Mouse (Mus musculus) embryonic stem cell, embryonic (primary cell): Measurements from ENCODE around the gene Tlcd2.

Experiments used
- CTCF ChIA-PET, 4 experiments: fragments of 300-600 bp in 2 of 4; fragments of 350-600 bp in 2 of 4; sonication (Branson Sonifier 250); formaldehyde crosslinking; loops; one replicate each; lab custom pipeline; 2022; ENCODE audit warnings: inconsistent platforms in 2 of 4; lab: Charles Lee
- POLR2A ChIA-PET, 4 experiments: fragments of 300-600 bp in 2 of 4; fragments of 350-600 bp in 2 of 4; sonication (Branson Sonifier 250); formaldehyde crosslinking; loops; one replicate each; lab custom pipeline; 2022; ENCODE audit warnings: antibody characterized with exemption in 4 of 4, inconsistent platforms in 1 of 4; lab: Charles Lee

The Tlcd2 gene

GRCm38 (mm10) chr11:75460844-75461742, at the start of gene Tlcd2:
Gene Tlcd2, plus strand, starts transcription at chr11:75461715.
- ChIA-PET POLR2A (interaction anchor here (0.5 to 9.9 kb wide), 212 partner anchors 8 to 826 kb away, joined by 3 to 130 read pairs (median 5); partner anchors contain the start of genes Prpf8 (in 4 of the 4), Rilp (in 4 of the 4), Inpp5k (in 3 of the 4) and Slc43a2 (in 3 of the 4)), CTCF (interaction anchor here (0.5 to 3.0 kb wide), 24 partner anchors 23 to 945 kb away, joined by 3 to 21 read pairs (median 3); partner anchors contain the start of genes Rilp (in 2 of the 4), Hic1 (in 1 of the 4), Prpf8 (in 1 of the 4) and Scarf1 (in 1 of the 4))

DNA sequence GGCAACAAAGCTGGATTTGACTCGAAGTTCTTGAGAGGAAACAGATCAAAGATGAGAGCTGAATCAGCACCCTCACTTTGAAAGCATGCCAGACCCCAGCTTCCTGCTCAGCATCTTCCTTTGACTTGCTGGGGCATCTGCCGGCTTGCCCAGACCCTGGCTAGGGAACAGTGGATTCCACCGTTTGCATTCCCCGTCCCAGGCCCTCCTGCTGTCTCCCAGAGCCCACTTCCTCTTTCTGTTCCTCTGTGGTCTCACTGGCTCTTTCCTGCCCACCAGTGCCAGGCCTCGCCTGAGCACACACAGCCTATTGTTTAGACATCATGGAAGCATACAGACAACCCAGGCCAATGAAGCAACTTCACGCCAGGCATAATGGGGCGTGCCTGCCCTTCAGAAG, 46.4 kb upstream of the Tlcd2 start:
- ChIA-PET CTCF (interaction anchor here in 2 of 4 experiments (0.7 to 1.8 kb wide), 2 partner anchors 8 kb away, joined by 3 to 7 read pairs; no protein-coding TSS in a partner anchor), POLR2A (interaction anchor here in 2 of 4 experiments (0.5 to 1.6 kb wide), 7 partner anchors 11 to 198 kb away, joined by 3 to 5 read pairs (median 4); partner anchors contain the start of genes Rilp (in 1 of the 2) and Tlcd2 (in 1 of the 2))

- CTCF ChIA-PET: interaction anchor here in 1 of 4 experiments (1.8 kb wide), 1 partner anchor 9 kb away, joined by 7 read pairs; no protein-coding TSS in a partner anchor
- POLR2A ChIA-PET: interaction anchor here in 2 of 4 experiments (0.8 to 1.6 kb wide), 6 partner anchors 12 to 95 kb away, joined by 3 to 5 read pairs (median 4); partner anchors contain the start of genes Rilp (in 1 of the 2) and Tlcd2 (in 1 of the 2)
Observed at GRCm38 (mm10) chr11:75415994-75416393, 45.5 kb upstream of the Tlcd2 start.

DNA sequence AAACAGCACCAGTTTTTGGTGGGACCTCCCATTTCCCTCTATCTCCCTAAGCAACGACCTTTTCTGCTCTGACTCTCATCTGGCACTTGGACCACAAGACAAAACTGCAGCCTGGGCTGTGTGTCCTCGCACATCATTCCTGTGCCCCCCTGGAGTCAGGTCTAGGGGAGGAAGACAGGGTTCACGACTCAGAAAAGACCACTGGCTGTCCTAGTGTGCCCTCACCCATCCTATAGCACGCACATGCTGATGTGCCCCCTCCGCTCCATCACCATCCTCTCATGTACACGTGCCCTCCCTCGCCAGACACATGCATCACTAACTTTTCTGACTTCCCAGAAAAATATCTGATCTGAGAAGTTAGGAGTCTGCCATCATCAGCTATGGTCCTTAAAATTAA, 41.5 kb upstream of the Tlcd2 start:
- ChIA-PET POLR2A (no interaction called here), CTCF (no interaction called here)

DNA sequence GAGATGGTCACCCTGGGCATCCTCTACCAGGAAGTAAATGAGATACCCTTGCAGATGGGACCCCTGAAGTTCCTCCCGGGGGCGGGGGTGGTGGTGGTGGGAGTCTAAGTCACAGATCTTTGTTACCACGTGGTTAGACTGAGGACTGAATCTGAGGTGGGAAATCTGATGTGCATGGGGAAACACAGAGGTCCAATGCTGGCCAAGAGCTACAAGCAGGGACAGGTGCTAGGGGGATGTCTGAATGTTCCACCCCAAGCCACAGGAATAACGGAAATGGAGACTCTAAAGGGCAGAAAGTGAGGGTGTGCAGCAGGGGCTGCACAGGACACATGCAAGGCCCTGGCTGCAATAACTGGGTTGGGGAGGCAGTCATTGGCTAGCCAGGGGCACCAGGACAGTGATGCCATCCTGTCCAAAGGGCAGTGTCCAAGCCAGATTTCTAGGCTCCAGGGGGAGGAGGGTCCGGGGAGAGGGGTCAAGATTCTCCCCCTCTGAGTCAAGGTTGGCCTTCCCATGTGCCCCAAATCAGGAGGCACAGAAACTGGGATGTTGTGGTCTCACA, 40.6 kb upstream of the Tlcd2 start:
- POLR2A ChIA-PET: interaction anchor here in 1 of 4 experiments (0.5 to 2.6 kb wide), 5 partner anchors 9 to 251 kb away, joined by 3 to 10 read pairs (median 3); no protein-coding TSS in a partner anchor
- CTCF ChIA-PET: interaction anchor here in 1 of 4 experiments (1.7 kb wide), 1 partner anchor 13 kb away, joined by 6 read pairs; no protein-coding TSS in a partner anchor

DNA sequence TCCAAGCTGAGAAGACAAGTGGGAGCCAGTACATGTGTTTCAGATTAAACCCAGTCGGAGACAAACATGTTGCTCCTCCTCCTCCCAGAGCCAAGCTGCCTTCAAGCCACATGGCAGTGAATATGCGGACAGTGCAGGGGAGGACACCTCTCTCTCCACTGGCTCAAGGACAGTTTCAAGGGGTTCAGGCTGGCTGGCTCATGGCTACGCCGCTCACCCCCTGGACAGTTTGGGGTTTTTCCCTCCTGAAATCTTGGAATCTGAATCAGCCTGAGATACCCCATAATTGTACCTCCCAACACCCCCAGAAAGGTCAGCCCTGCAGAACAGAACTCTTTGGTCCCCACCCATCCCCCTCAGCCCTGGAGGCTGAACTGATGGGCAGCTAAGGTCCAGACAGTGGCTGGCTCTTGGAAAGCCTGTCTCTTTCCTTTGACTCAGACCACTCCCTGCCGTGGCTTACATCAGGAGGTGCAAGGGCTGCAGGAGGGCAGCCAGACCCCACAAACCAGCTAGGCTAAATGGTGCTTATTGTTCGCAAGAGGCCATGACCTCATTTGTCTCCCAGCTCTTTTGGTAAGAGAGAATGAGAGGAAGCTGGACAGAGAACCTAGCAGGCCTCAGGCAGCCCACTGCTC, 40.0 kb upstream of the Tlcd2 start:
- POLR2A ChIA-PET: interaction anchor here in 3 of 4 experiments (0.5 to 2.6 kb wide), 15 partner anchors 8 to 251 kb away, joined by 3 to 10 read pairs (median 4); partner anchors contain the start of genes Rilp (in 2 of the 3), Tlcd2 (in 1 of the 3) and Wdr81 (in 1 of the 3)
- CTCF ChIA-PET: interaction anchor here in 2 of 4 experiments (0.7 to 2.7 kb wide), 3 partner anchors 13 to 36 kb away, joined by 3 to 9 read pairs (median 6); no protein-coding TSS in a partner anchor

DNA sequence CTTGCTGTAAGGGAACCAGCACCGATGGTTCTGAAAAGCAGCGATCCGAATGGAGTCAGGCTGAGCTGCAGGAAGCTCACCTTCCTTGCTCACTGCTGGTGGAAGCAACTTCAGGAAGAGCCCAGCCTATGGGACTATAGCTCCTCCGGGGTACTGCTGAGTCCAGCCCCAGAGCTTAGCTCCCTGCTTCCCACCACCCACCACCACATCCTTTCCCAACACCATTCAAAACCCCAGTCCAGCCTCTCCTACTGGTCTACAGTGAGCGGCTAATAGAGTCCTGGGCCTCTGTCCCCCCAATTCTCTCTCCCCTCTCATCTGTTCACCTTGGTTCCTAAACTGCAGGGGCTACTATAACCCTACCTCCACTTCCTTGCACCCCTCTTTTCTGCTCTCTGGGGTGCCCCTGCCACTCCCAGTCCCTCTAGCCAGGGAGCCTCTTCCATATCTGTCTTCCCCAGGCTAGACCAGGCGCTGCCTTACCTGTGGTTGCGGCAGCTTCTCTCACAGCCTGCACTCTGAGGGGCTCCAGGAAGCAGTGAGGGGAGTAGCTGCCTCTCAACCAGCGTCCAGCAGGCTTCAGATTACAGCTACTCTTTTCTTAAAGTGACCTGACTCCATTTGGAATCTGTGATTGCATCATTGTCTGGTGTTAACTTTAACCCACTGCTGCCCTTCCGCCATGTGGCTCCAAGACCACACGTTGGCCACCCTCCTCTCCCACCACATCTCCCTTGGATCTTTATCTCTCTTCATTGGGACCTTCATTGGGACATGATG, 39.3 kb upstream of the Tlcd2 start, which contains the start of gene Serpinf1:
Gene Serpinf1 (minus strand): TSS at position 689 of the 780 bp plus-strand sequence.
- ChIA-PET CTCF (interaction anchor here (0.5 to 2.7 kb wide), 5 partner anchors 12 to 137 kb away, joined by 3 to 9 read pairs (median 6); no protein-coding TSS in a partner anchor), POLR2A (interaction anchor here in 3 of 4 experiments (0.6 to 2.6 kb wide), 18 partner anchors 10 to 395 kb away, joined by 3 to 10 read pairs (median 4); partner anchors contain the start of genes Rilp (in 2 of the 3), Prpf8 (in 1 of the 3), Tlcd2 (in 1 of the 3) and Wdr81 (in 1 of the 3))

DNA sequence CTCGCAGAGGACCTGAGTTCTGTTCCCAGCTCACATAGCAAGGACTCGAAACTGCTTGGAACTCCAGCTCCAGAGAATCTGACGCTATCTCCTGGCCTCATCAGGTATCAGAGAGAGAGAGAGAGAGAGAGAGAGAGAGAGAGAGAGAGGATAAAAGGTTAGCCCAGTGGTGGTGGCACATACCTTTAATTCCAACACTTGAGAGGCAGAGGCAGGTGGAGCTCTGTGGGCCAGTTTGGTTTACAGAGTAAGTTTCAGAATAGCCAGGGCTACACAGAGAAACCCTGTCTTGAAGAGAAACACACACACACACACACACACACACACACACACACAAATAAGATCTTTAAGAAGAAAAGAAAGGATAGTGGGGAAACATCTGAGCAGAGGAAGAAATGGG, 38.4 kb upstream of the Tlcd2 start:
- CTCF ChIA-PET: interaction anchor here in 3 of 4 experiments (0.6 to 2.7 kb wide), 4 partner anchors 16 to 137 kb away, joined by 3 to 9 read pairs (median 4); no protein-coding TSS in a partner anchor
- POLR2A ChIA-PET: interaction anchor here in 3 of 4 experiments (0.5 to 2.6 kb wide), 14 partner anchors 9 to 396 kb away, joined by 3 to 10 read pairs (median 4); partner anchors contain the start of genes Hic1 (in 1 of the 3), Prpf8 (in 1 of the 3), Rilp (in 1 of the 3) and Tlcd2 (in 1 of the 3)

DNA sequence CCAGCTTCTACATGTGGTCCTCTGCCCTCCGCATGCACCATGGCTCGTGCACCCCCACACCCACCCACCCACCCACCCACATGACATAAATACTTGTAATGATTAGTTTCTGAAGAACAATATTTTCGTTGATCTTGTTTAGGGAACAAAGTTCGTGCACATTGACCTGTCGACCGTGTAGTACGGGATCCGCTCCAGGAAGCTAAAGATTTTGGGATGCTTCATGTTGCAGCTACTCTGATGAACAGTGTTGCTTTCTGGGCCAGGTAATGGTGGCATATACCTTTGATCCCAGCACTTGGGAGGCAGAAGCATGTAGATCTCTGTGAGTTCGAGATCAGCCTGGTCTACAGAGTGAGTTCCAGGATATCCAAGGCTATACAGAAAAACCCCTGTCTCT, 37.5 kb upstream of the Tlcd2 start:
- ChIA-PET POLR2A (interaction anchor here in 2 of 4 experiments (0.8 to 2.1 kb wide), 3 partner anchors 8 to 37 kb away, joined by 3 to 6 read pairs (median 3); no protein-coding TSS in a partner anchor), CTCF (interaction anchor here in 2 of 4 experiments (0.9 to 2.7 kb wide), 2 partner anchors 17 to 34 kb away, joined by 3 to 9 read pairs; no protein-coding TSS in a partner anchor)

DNA sequence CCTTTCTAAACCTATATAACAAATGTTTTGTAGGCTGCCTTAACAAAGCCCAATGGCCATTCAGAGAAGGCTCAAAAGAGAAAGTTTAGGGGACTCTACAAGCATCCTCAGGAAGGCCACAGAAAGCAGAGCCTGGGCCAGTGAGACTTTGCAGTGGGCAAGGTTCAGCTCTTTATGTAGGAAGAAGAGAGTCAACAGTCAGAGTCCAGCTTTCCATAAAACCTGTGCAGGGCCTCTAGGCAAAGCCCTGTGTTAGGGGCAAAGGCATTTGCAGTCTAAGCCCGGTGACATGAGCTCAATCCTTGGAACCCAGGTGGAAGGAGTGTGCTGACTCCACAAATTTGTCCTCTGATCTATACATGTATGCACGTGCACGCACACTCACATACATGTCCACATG, 37.1 kb upstream of the Tlcd2 start:
- CTCF ChIA-PET: interaction anchor here in 1 of 4 experiments (0.9 kb wide), 1 partner anchor 33 kb away, joined by 3 read pairs; no protein-coding TSS in a partner anchor
- POLR2A ChIA-PET: interaction anchor here in 1 of 4 experiments (0.8 to 1.3 kb wide), 2 partner anchors 13 to 37 kb away, joined by 3 read pairs; no protein-coding TSS in a partner anchor

DNA sequence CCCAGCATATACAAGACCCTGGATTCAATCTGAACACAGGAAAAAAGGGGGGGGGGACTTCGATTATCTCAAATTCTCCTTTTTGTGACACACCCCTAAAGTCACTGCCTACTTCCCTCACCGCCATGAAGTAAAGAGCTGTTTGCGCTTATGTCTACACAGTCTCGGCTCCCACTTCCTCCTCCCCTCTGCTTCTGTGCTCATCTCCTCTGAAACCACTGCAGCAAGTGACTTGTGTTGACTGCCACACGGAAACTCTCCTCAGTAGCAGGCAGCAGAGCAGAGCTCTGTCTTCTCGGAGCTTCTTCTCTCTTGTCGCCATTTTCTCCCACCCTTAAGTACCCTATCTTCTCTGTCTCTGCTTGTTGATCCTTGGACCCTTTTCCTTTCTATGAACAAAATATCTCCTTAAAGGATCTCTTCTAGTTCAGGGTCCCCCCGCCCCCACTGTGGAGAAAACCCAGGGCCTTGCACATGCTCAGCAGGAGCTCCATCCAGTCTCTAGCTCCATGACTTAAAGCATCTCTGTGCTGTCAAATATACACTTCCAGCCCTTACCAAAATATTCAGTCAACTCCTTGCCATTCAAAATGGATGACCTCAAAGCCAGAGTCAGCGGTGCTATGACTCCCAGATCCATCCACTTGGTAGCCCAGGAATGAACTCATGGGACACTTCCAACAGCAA, 32.4 kb upstream of the Tlcd2 start:
- ChIA-PET POLR2A (interaction anchor here in 3 of 4 experiments (0.8 to 2.1 kb wide), 10 partner anchors 8 to 31 kb away, joined by 3 to 10 read pairs (median 4); partner anchors contain the start of genes Tlcd2 (in 1 of the 3) and Wdr81 (in 1 of the 3)), CTCF (interaction anchor here in 3 of 4 experiments (0.5 to 1.6 kb wide), 8 partner anchors 17 to 337 kb away, joined by 3 to 10 read pairs (median 4); no protein-coding TSS in a partner anchor)

GRCm38 (mm10) chr11:75431307-75431706, 30.2 kb upstream of the Tlcd2 start:
- CTCF ChIA-PET: interaction anchor here in 3 of 4 experiments (0.6 to 2.4 kb wide), 4 partner anchors 24 to 166 kb away, joined by 3 to 9 read pairs (median 4); no protein-coding TSS in a partner anchor

DNA sequence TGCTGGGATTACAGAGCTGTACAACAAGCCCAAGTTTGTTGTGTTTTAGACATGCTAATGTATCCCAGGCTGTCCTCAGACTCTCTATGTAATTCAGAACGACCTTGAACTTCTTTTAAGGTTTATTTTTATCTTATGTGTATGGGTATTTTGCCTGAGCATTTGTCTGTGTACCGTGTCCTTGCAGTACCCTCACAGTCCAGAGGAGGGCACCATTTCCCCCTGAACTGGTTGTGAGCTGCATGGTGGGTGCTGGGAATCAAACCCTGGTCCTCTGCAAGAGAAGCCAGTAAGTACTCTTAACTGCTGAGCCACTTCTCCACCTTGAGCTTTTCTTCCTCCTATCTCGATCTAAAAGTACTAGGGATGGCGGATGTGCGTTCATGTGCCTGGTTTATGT, 27.4 kb upstream of the Tlcd2 start:
- ChIA-PET POLR2A (interaction anchor here in 2 of 4 experiments (0.6 to 5.9 kb wide), 8 partner anchors 13 to 76 kb away, joined by 3 to 25 read pairs (median 5); partner anchors contain the start of genes Tlcd2 (in 2 of the 2), Rilp (in 1 of the 2) and Wdr81 (in 1 of the 2)), CTCF (interaction anchor here (0.6 to 2.2 kb wide), 13 partner anchors 12 to 585 kb away, joined by 3 to 9 read pairs (median 3); partner anchors contain the start of genes Rilp (in 1 of the 4) and Tlcd2 (in 1 of the 4))

More at GRCm38 (mm10) chr11:75431307-75431706, 30.2 kb upstream of the Tlcd2 start:
- POLR2A ChIA-PET: interaction anchor here in 2 of 4 experiments (0.6 to 2.5 kb wide), 8 partner anchors 10 to 535 kb away, joined by 3 to 11 read pairs (median 4); partner anchors contain the start of genes Serpinf1 (in 1 of the 2), Sgsm2 (in 1 of the 2) and Tlcd2 (in 1 of the 2)

DNA sequence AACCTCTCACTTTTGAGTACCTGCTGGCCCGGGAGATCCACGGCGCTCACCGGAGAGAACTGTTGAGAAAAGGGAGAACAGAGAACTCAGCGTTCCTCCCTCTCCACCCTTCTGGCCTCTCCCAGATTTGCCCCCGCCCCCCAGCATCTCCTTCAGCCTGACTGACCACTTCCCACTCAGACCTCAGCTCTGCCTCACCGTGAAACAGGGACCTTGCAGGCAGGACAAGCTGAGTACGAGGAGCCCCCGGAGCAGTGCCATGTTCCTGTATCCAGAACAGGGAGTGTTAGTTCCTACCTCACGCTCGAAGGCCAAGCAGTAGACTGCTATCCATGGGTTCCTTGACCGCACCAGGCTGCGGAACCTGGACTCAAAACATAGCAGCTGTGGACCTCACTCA, 23.3 kb upstream of the Tlcd2 start:
- POLR2A ChIA-PET: interaction anchor here in 3 of 4 experiments (0.7 to 1.0 kb wide), 4 partner anchors 23 to 214 kb away, joined by 3 to 8 read pairs (median 4); partner anchors contain the start of gene Tlcd2 (in 2 of the 3)
- CTCF ChIA-PET: interaction anchor here in 1 of 4 experiments (1.0 kb wide), 1 partner anchor 72 kb away, joined by 3 read pairs; the partner anchor contains the start of gene Rilp
